Mouse (Mus musculus) kidney, adult 2 months (tissue): ENCODE data around the gene Tmem33.

Source experiments
- CTCF ChIP-seq: fragments of 200-500 bp; conservative IDR thresholded peaks from 2 replicates; pipeline ENCODE4 v1.5.1; 2011; ENCODE audit warnings: low read depth, mild to moderate bottlenecking, control low read depth, low read length, moderate library complexity, mixed read lengths; ENCODE audit not compliant: insufficient read depth, insufficient read length
- POLR2A ChIP-seq: fragments of 200-500 bp; IDR thresholded peaks from one replicate; pipeline ENCODE4 v1.6.1; 2011; ENCODE audit warnings: low read depth, low read length, control low read depth

DNA sequence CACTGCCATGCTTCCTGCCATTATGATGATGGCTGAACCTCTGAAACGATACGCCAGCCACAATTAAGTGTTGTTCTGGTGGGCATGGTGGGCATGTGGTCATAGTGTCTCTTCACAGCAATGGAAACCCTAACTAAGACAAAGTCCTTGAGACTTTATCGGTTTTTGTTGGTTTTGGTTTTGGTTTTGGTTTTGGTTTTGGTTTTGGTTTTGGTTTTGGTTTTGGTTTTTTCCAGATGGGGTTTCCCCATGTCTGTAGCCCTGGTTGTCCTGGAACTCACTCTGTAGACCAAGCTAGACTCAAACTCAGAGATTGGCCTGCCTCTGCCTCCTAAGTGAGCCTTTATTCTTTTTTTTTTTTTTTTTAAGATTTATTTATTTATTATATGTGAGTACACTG lies 23.8 kb upstream of the Tmem33 start:
- TF ChIP-seq CTCF (no peak), POLR2A (no peak)
